Mouse (Mus musculus): ENCODE data around the gene Tarbp1.

Tarbp1 gene

GRCm38 (mm10) chr8:126474299-126475187 lies at the start of gene Tarbp1:
Tarbp1 (minus strand) TSS chr8:126475065.
- peak; percentile 86 to 88 for DNase-seq

DNA sequence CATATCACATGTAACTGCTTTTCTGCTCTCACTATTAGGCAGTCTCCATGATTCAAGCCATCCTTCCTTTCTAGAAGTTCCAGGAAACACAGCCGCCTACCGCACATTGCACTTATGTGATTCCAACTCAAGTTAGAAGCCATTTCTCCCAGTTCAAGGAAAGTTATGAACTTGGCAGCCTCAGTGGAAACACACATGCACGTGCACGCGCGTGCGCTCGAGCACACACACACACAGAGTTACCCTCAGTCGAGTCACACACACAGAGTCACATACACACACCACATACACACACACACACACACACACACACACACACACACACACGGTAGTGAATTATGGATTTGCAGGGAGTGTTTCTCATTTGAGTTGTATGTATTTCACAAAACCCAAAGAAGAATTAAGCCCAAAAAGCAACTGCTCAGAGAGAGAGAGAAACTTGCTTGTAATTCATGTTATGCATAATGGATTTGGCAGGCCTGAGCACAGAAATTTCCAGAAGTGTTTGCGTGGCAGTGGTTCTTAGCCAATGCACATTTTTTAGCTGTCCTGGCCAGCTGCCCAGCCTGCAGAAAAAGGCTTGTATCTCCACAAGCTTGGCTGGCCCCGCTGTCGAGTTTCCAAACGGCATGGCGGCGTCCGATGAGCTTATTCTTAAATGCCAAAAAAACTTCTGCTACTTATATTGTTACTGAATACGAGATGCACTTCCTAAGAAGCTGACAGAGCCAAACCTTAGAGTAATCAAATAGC lies 49.5 kb upstream of the Tarbp1 start:
- no peak for DNase-seq

DNA sequence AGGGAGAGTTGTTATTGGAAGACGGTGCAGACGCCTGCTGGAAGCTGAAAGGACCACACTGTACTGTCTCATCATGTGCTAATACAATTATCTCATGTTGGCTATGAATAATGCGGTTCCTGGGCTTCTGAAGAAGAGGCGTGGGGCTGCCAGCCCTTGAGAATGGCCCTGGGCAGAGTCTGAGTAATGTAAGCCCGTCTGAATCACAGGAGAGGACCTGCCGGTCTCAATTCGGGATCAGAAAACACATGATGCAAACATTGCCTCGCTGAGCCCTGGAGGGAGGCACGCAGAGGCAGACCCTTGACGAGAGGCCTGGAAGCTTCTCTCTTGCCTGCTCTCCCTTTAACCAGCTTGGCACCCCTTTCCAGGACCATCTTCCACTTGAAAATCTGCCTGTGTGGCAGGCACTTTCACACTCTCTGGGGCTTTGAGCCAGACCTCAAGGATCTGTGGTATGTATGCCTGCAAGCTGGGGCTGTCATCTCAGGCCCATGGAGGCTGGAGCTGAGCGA lies 48.3 kb upstream of the Tarbp1 start:
- DNase-seq = no peak

DNA sequence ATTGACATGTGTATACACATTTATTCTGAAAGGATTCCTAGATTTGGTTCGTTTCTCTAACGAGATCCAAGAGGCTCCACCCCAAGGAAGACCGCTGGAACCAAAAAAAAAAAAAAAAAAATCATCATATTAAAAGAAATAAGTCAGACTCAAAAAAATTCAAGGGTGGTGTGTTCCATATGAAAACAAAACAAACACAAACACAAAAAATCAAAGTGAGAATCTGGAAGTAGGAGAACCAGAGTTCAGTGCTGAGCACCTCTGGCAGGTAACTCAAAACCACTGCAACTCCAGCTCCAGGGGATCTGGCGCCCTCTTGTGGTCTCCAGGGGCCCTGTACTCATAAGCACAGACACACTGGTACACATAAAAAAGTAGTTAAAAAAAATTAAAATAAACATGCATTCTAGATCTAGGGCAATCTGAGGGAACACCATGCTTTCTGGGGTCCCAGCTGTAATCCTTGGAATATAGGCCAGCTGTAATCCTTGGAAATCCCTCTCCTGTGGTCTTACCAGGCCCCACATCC lies 44.6 kb upstream of the Tarbp1 start:
- DNase-seq = no peak

- DNase-seq = peak; percentile 33 to 37
Measured at GRCm38 (mm10) chr8:126516620-126517577, 42.0 kb upstream of the Tarbp1 start.

DNA sequence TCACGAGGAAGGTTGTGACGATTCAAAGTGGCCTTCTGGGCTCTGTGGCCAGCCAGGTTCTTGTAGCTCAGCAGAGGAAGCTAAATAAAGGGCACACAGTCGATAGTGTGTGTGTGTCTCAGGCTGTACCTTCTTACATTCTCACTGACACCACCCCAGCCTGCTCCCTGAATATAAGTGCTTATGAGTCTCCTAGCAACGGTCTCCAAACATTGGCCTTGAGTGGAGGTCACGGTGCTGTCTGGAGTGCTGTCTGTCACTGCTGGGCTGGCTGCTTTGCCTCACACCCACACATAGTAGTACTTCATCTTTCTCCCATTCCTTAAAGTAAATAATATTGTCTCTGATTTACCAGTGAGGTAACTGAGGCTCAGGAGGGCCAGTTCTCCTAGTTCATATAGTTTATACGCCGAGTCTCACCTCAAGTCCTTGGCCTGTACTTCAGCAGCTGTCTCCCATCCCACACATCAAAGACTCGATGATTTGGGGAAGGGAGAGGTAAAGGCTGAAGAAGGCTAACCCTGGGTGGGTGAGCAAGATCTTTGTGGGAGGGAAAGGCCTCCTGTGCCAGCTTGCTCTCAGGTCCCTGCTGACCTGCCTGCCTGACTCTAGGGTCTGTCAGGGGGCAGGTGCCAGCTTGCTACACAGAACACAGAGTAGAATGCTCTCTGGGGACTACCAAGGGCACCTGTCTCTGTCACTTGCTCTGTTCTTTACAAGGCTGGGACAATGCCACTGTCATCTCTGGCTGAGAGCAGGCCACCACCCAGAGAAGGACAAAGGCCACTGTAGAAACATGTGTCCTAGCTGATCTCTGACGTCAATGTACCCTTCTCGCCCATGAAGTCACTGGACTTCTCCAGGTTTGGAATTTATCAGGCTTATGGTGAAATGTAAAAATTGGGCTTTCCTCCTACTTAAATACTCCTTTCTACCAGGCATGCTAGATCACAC lies 39.4 kb upstream of the Tarbp1 start:
- DNase-seq = no peak

DNA sequence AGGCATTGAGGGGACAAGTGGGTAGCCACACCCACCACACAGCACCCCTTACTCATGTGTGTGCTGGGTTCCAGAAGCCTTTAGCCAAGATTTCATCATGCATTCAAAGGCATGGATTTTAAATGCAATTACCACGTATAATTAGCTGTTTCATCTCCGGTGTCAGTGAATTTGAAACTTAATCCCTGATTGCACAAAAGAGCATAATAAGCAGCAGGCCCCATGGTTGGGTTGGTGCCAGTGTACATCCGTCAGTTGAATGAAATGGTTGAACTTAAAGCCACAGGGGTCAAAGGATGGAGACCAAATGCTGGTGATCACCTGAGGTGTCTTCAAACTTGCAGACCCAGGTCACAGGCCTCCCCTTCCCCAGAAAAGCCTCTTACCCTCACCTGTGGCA lies 36.0 kb upstream of the Tarbp1 start:
- DNase-seq = no peak

GRCm38 (mm10) chr8:126509635-126510034 lies 34.8 kb upstream of the Tarbp1 start:
- DNase-seq = no peak

DNA sequence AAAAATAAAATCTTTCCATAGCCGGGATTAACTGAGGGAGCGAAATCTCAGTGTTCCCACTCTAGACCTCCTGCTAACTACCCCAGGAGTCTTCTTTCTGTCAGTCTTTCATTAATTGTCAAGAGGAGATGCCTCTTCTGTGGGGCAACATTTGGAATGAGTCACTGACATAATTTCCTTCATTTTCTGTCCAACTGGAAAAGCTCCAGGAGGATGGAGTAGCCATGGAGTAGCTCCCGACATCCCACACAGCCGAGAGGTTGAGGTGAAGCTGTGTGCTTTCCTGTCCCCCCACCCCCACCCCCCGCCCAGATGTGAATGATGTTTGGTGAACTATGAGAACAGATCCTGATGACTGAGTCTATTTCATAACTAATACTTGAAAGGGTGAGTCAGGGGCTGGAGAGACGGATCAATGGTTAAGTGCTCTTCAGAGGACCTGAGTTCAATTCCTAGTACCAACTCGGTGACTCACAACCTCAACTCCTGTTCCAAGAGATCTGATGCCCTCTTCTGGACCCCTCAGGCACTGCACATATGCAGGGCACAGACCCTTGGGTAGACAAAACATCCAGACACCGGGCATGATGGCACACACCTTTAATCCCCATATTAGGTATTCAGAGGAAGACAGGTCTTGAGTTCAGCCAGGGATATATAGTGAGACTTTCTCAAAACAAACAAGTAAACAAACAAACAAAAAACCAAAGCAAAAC lies 34.2 kb upstream of the Tarbp1 start:
- no peak for DNase-seq

DNA sequence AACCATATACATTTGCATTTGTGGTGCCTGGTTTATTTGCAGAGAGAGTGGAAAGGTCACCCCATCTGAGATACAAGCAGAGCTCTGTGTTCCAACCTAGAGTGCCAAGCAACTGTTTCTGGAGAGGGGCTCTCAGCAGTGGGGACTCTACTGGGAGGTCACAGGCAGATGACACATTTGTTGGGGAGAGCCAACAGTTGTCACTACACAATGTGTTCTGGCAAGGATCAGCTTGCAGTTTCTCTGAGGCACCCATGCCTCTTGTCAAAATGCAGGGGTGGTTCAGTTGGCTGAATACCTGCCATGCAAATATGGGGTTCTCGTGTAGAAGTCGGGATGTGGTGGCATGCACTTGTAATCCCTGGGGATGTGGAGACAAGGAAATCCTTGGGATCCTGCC lies 33.4 kb upstream of the Tarbp1 start:
- DNase-seq = no peak

DNA sequence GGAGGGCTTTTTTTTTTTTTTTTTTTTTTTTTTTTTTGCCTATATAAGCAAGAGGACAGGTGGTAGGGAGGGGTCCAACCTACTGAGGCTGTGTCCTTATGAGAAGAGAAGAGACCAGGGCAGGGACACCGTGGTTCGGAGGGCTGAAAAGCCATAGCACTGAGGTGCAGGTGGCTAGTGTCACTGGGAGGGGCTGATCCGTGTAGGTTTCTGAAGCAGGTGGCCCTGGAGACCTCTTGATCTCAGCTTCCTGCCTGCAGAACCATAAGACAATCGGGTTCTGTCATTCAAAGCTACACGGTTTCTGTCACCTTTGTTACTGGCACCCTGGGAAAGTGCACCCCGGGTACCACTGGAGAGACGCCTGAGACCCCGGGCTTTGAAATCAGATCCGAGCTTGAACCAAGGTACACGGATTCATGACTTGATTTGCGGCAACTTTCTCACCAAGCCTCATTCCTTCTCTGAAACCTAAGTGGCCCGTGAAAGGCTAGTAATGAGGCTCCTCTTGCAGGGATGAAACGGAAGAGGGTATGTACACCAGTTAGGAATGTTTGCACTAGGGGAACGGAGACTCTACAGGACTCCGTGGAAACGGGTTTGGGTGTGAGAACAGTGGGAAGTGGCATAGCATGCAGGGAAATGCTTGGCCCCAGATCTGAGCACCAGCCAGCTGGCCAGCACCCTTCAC lies 29.8 kb upstream of the Tarbp1 start:
- DNase-seq = no peak

- no peak for DNase-seq
Measured at GRCm38 (mm10) chr8:126502722-126503121, 27.9 kb upstream of the Tarbp1 start.

DNA sequence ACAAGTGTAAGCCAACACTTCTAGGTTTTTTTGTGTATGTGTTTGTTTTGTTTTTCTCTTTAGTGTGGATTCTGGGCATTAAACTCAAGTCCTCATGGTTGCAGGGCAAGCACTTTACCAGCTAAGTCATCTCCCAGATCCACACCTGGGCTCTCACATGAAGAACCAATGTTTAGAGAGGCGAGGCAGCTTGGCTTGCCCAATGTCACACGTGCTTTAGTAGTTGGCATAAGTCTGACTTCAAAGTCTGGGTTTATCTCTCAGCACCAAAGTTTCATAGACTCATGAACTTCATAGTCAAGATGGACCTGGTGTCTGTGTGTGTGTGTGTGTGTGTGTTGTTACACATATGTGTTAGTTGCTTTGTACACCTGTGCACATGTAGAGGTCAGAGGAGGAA lies 24.5 kb upstream of the Tarbp1 start:
- DNase-seq = no peak

DNA sequence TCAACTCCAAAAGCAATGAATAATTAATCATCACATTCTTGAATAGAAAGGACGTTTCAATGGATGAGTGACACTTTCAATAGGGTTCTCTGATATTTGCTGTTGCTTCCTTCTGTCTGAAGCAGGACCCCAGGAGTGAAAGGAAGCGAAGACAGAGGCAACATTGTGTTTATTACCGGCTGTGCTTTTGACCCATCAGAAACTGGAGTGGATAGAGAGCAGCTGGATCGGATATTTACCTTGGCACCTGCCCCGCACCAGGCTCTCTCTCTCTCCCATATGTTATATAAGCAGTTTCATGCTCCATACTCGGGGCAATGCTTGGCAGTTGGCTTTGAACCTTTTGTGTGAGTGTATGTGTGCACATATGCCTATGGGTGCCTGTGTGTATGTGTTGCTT lies 23.6 kb upstream of the Tarbp1 start:
- no peak for DNase-seq

- DNase-seq = peak; percentile 81 to 87
Measured at GRCm38 (mm10) chr8:126497541-126498428, 22.9 kb upstream of the Tarbp1 start.

DNA sequence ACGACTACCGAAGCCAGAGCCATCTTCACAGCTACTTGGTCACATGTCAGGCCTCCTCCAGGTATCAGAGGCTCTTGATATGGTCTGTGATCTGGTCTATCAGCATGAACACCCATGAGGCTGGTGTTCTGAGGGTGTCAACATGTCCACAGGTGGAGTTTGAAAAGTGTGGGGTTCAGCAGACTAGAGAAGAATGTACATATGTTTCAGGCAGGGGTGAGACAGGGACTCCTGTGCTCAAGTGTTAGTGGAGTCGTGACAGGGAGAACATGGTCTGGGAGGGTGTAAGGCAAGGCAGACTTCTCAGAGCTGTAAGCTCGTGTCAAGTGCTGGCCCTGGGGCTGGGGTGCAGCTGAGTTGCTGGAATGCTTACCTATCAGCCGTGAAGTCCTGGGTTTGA lies 22.1 kb upstream of the Tarbp1 start:
- DNase-seq = no peak

GRCm38 (mm10) chr8:126495461-126495860 lies 20.6 kb upstream of the Tarbp1 start:
- DNase-seq = no peak
